Mouse (Mus musculus): ENCODE data around the gene Sox10.

Gene Sox10

GRCm38 (mm10) chr15:79123751-79124150 is 41.3 kb downstream of the Sox10 start:
- no peak for DNase-seq (ENCODE audit: low read depth, low spot score)

GRCm38 (mm10) chr15:79122546-79122945 is 42.5 kb downstream of the Sox10 start:
- no peak for DNase-seq (ENCODE audit: low read depth, low spot score)

DNA sequence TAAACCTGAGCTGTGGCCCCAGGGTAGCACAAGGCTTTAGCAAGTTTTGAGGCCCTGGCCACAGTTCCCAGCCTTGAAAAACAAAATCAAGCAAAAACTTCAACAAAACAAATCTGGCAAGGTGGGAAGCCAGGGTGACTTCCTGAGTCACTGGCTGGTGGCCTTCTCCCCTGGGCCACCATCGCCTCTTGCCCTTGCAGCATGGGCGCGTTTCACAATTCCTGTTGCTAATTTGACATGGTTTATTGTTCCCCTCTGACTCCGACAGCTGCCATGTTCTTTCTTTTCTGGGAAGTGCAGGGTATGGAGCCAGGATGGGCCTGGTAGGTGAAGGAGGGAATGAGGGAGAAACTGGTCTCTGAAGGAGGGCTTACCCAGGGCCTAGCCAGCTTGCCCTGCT is 42.9 kb downstream of the Sox10 start:
- DNase-seq (ENCODE audit: low read depth, low spot score), result no peak

DNA sequence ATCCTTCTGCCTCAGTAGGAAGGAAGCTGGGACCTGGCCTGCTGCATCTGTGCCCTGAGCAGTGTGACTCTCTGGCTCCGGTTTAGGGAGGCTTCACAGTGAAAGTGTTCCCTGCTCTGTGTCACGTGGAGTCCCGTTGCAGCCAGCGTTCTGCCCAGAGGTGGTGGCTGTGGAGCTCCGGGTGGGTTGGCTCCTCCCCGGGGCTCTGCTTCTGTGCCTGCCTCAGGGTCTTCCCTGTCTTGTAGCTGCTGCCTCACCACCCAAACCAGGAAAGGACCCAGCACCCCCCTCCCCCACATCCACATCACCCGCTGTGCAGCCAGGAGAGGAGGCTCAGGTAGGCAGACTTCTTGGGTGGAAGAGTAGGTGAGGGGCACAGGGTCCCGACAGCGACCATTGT is 45.5 kb downstream of the Sox10 start:
- DNase-seq (ENCODE audit: low read depth, low spot score), result no peak

DNA sequence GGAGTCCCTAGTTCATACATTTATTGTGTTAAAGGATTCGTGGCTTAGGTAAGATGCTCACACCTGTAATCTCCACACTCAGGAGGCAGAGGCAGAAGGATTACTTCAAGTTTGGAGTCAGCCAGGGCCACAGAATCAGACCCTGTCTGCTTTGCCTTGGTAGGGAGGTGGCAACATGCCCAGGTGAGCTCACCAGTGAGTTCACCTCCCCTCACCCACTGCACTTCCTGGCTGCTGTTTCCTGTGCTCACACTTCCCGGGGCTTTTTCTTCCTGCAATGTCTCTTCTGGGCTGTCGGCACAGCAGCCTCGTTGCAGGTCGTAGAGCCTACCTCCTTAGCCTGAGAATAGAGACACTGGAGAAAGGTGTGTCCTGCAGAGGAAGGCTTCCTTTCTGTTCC is 49.8 kb downstream of the Sox10 start:
- no peak for DNase-seq (ENCODE audit: low read depth, low spot score)

DNA sequence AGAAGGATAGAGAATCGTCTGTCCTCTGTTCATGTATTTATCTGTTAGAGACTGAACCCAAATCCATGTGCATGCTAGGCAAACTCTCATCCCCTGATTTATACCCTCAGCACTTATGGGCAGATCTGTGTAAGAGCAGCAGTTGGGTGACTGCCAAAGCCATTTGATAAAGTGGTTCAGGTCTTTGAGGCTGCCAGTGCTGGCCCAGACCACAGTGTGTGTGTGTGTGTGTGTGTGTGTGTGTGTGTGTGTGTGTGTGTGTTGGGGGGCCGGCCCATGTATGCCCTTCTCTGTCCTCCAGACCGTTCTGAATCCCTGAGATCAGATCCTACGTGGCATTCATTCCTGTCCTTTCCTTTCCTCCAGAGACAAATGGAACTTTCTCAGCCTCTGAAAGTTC is 53.3 kb downstream of the Sox10 start:
- DNase-seq (ENCODE audit: low read depth, low spot score), result no peak

- no peak for DNase-seq (ENCODE audit: low read depth, low spot score)
These were observed 54.5 kb downstream of the Sox10 start for GRCm38 (mm10) chr15:79110528-79110927.

GRCm38 (mm10) chr15:79110031-79110430 is 55.0 kb downstream of the Sox10 start:
- no peak for DNase-seq (ENCODE audit: low read depth, low spot score)

DNA sequence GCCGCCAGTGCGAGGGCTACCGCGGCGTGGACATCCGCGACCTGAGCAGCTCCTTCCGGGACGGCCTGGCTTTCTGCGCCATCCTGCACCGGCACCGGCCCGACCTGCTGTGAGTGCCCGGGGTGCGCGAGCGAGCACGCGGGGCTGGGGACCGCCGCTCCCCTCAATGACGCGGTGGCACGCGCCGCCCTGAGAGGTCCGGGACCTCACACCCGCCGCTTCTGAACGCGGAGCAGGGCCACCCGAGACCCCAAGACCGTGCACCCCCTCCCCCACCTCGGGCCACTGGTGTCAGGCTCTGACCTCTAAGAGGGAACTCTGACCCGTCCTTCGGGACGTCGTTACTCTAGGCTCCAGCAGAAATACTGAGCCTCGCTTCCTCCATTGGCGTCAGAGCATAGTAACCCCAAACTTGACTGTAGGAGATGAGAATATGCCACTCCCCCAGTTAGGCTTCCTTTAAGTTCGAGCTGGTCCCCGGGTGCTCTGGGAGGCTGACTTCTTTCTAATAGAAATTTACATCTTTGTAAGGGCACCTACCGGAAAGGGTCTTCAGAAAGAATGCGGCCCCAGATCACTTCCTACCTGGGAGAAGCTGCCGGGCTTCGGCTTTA is 55.6 kb downstream of the Sox10 start:
- peak; percentile 34 for DNase-seq (ENCODE audit: low read depth, low spot score)

GRCm38 (mm10) chr15:79108421-79109320 is 56.4 kb downstream of the Sox10 start, which contains the start of gene Micall1:
Gene Micall1, plus strand, starts transcription at chr15:79108898.
- peak; percentile 60 for DNase-seq (ENCODE audit: low read depth, low spot score)

DNA sequence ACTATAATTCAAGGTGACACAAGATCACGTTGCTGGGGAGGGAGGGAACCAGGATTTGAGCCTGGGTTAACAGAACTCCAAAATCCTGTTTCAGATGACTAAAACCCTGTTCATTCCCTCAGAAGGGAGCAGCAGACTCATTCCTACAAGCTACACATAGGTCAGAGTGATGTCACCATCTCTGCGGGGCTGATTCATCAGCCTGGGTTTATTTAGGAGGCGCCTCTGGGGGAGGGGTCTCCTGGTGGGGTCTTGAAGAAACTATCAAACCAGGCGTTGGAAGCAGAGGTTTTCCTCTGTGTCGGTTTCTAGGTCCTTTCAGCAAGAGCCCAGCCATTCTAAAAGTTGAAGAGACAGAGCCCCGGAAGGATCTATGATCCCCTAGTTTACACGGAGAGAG is 57.1 kb downstream of the Sox10 start:
- no peak for DNase-seq (ENCODE audit: low read depth, low spot score)

DNA sequence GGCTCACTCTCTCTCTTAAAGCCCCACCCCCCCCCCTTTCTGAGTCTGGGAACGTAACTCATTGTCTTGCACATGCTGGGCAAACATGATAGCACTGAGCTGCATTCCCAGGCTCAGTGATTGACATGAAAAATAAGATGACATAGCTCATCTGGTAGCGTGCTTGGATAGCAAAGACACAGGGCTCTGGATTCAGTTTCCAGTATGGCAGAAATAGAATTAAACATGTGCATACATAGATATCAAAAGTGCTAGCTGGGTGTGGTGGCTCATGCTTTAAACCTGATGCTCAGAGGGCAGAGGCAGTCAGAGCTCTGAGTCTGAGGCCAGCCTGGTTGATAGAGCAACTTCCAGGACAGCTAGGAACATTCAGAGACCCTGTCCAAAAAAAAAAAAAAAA is 59.2 kb downstream of the Sox10 start:
- no peak for DNase-seq (ENCODE audit: low read depth, low spot score)

Measured in R1 (cell line).